Mouse (Mus musculus) inflammation-experienced regulatory T-cells, adult 6 months (primary cell): Measurements from ENCODE around the gene Arl5c. TPM values are rescaled to one million over a fixed set of nuclear protein-coding genes. Genes with fewer than 3 reads are reported as not detected.
A peak's percentile ranks its signal among the peaks of the same experiment; 100 is the strongest.

Experiments
- ATAC-seq: one replicate; pipeline ENCODE4 v1.8.0; 2017
- polyA plus RNA-seq, 3 experiments: library from polyadenylated mRNA; unstranded; fragments of 100-300 nt; shearing (Covaris generic); gene quantifications; one replicate each; pipeline ENCODE4 v1.2.1; 2017

Arl5c gene
- polyA plus RNA-seq, 3 experiments from 2014 or later, result 43.8 to 60.5 (median 53.2) TPM

- no peak for ATAC-seq
These were observed 38.9 kb downstream of the Arl5c start for GRCm38 (mm10) chr11:97956905-97957560.

DNA sequence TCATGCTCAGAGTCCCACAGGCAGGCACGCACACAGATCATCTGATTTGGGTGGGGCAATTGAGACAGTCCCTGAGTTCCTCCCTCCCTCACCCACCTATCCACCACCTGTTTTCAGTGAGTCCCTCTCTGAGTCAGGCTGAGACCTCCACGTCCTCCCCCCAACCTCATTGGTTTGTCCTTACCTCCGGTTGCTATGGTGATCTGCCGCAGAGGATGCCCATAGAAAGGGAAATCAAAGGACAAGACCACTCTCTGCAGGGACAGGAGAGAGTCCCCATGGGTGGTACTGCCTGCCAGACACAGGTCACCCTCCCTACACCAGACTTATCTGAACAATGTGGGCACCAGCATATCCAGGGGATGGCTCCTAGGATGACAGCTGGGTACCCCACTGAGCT is 40.1 kb downstream of the Arl5c start:
- no peak for ATAC-seq

DNA sequence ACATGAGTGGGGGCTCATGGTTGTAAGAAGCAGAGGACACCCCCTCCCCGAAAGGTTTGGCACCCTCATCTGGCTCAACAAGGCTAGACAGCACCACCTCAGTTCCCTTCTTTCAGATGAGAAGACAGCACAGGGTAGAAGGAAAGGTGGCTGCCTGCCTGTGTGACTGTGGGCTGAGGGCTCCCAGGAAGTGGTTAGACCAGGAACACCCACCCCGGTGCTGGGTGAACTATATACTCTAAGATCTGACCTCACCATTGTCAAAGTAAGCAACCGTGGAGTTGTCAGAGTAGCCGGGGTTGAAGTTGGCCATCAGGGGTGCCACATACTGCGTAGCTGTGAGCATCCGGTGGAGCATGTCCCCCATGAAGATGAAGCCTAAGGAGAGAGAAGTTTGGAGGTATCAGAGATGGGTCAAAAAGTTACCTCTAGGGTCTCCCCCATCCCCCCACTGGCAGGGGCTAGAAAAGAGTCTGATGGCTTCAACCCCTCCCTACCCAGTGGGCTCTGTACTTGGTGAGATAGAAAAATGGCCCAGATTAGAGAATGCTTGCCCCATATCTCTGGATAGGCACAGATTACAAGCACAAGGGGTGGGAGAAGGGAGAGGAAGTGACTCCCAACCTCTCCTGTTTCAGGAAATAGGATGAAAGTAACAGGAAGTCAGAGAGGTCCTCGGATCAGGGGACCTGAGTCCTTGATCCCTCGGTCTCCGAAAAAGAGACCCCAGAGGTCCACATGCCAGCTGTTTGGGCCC is 40.7 kb downstream of the Arl5c start:
- peak; percentile 81 for ATAC-seq

- ATAC-seq, result no peak
These were observed 41.4 kb downstream of the Arl5c start for GRCm38 (mm10) chr11:97954469-97955141.

DNA sequence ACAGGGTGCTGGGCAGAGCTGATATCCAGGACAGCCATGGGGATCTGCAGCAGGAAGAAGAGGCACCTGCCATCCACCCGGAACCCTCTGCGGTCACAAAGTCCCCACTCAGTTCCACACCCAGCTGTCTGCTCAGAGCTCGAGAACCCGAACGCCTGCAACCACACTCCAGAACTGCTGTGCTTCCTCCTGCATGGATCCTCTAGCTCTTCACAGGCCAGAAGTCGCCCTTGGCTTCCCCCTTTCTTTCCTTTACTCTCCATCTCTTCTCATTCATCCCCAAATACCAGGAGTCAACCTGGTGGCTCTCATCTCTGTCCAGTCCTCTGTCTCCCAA is 42.1 kb downstream of the Arl5c start:
- ATAC-seq, result no peak

- no peak for ATAC-seq
These were observed 42.6 kb downstream of the Arl5c start for GRCm38 (mm10) chr11:97953179-97953938.

DNA sequence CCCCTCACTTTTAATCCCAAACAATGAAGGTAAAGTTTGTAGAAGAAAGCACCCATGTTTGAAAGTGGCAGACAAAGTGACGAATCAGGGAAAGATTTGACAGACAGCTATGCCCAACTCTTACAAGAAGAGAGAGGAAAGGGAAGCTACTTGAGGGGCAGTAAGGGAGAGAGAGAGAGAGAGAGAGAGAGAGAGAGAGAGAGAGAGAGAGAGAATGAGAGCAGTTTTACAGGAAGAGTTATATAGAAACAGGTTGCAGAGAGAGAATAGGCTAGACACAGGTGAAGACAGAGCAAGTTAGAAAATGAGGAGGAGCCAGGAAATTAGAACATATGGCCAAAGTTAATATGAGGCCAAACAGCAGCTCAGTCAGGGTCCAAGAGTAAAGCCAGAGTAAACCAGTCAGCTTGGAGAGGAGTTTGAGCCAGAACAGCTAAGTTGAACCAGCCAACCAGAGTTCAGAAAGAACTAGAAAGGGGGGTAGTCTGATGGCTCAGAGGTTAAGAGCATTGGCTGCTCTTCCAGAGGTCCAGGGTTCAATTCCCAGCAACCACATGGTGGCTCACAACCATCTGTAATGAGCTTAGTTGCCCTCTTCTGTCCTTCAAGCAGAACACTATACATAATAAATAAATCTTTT is 43.5 kb downstream of the Arl5c start:
- ATAC-seq, result no peak

GRCm38 (mm10) chr11:97949703-97950475 is 46.1 kb downstream of the Arl5c start:
- peak; percentile 37 for ATAC-seq

DNA sequence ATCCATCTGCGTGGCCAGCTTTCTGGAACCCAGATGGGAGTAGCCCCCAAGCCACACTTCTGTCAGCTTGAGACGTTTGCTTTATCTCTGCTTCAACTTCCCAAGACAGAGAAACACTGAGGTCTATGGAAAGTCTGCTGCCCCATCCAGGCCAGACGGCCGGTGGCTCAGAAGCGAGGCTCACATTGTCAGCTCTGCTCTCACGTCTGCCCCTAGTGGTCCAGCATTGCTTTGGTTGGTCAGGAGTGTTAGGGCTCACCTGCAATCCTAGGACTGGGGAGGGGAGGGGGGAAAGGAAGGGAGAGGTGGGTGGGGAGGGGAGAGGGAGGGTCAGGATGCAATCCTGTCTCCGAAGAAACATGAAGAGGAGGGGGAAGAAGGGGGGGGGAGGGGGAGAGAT is 48.6 kb downstream of the Arl5c start:
- ATAC-seq, result no peak

GRCm38 (mm10) chr11:97945738-97946289 is 50.2 kb downstream of the Arl5c start:
- ATAC-seq, result peak; percentile 85

DNA sequence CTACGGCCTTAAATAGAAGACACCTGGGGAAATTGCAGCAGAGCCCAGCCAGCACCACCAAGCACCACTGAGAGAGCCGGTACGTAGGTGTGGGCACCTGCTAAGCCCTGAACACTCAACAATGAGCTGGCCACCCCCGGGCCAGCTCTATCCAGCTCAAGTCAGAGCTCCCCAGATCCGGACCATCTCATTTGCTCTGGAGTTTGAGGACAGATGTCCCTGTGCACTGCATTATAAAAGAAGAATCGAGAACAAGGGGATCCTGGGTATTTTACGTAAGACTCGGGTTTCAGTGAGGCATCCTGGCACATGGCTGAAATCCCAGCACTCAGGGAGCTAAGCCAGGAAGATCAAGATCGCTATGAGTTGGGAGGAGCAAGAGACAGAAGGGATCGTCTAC is 51.0 kb downstream of the Arl5c start:
- no peak for ATAC-seq

DNA sequence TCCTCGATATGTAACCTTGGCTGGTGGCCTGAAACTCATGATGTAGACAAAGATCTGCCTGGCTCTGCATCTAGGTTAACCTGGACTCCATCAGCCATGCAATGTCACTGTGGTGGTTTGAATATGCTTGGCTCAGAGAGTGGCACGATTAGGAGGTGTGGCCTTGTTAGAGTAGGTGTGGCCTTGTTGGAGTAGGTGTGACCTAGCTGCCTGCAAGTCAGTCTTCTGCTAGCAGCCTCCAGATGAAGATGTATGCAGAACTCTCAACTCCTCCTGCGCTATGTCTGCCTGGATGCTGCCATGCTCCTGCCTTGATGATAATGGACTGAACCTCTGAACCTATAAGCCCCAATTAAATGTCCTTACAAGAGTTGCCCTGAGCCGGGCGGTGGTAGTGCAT is 52.7 kb downstream of the Arl5c start:
- no peak for ATAC-seq

DNA sequence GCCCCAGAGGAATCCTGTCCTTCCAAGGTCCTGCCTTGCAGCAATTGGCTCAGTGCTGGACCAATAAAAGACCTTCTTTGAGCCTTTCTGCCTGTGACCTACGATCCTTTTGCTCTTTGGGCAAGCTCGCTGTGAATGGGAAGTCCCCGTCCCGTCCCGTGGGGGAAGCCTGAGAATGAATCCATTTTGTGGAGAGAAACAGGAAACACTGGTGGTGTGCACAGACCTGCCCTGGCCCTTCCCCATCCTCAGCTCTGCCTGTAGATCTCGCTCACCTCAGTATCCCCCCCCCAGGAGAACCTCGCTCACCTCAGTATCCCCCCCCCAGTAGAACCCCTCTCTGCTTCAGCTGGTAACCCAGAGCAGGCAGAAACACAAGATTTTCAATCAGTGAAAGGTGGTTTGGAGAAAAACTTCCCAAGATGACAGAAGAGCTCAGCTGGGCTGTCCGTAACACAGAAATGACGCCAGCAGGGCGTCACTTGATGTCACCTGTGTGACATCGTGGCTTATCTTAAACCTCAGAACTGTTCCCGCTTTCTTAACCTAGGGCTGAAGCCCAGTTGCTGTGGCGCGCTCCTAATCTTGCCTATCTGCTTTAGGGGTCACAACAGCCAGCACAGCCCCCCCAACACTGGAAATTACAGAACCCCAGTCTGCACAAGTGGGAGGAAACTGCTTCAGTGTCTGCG is 53.4 kb downstream of the Arl5c start:
- ATAC-seq, result peak; percentile 44

Other genes starting within 250 kb of the Arl5c start
- gene Cwc25, start 229.6 kb downstream of the Arl5c start, polyA plus RNA-seq, result 10 to 100 TPM; 23.0 to 28.1 (median 23.0) TPM
- gene 1700001P01Rik, start 220.3 kb downstream of the Arl5c start, polyA plus RNA-seq, result under 1 TPM in 1 of 3 experiments, not detected in 2; 0.56 TPM
- gene Rpl23, start 213.7 kb downstream of the Arl5c start, polyA plus RNA-seq, result 1,000 to 10,000 TPM in 2 of 3 experiments, 100 to 1,000 TPM in 1; 686 to 1,148 (median 1,072) TPM
- 10 to 100 TPM; 38.6 to 64.7 (median 40.7) TPM for gene Lasp1, start 197.2 kb downstream of the Arl5c start, polyA plus RNA-seq
- 1 to 10 TPM; 2.1 to 3.0 (median 2.3) TPM for gene B230217C12Rik, start 155.4 kb downstream of the Arl5c start, polyA plus RNA-seq
- 1 to 10 TPM in 1 of 3 experiments, under 1 TPM in 1, not detected in 1; 0.54 to 1.0 TPM for gene Fbxo47, start 112.0 kb downstream of the Arl5c start, polyA plus RNA-seq
- gene Plxdc1, start 9.7 kb downstream of the Arl5c start, polyA plus RNA-seq, result 1 to 10 TPM; 1.1 to 8.5 (median 2.2) TPM
- 1 to 10 TPM; 1.5 to 2.7 (median 2.4) TPM for gene Cacnb1, start 26.9 kb upstream of the Arl5c start, polyA plus RNA-seq
- 1,000 to 10,000 TPM; 2,465 to 4,071 (median 3,234) TPM for gene Rpl19, start 30.5 kb upstream of the Arl5c start, polyA plus RNA-seq
- under 1 TPM in 1 of 3 experiments, not detected in 2; 0.23 TPM for gene Stac2, start 57.3 kb upstream of the Arl5c start, polyA plus RNA-seq
- 1 to 10 TPM; 3.5 to 7.2 (median 7.2) TPM for gene Fbxl20, start 154.2 kb upstream of the Arl5c start, polyA plus RNA-seq
- 100 to 1,000 TPM in 1 of 3 experiments, 10 to 100 TPM in 2; 47.0 to 108 (median 55.5) TPM for gene Med1, start 197.1 kb upstream of the Arl5c start, polyA plus RNA-seq
- 10 to 100 TPM; 17.0 to 29.1 (median 28.8) TPM for gene Cdk12, start 206.9 kb upstream of the Arl5c start, polyA plus RNA-seq